Mouse (Mus musculus): Measurements from ENCODE around the gene Gucd1. TPM values are rescaled to one million over a fixed set of nuclear protein-coding genes. Genes with fewer than 3 reads are reported as not detected.

The Gucd1 gene
- polyA plus RNA-seq, 1 experiment, result 49.1 TPM

DNA sequence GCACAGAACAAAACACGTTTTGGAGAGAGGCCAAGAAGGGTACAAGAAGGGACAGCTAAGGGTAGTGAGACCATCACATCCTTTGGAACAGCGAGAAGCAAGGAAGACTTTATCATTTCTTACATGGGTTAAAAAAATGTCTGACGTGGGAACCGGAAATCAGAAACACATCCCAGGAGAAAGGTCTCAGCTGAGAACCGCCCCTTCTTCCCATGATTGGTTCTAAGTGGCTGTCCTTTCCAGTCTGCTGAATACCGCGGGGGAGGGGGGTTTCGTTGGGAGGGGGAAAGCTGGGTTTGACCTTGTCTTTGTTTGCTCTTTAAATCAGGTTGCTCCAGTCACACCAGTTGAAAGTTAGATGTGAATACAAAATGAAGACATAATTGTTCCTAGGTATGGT is 72.7 kb downstream of the Gucd1 start:
- no peak for DNase-seq
- H3K4me3 ChIP-seq (replicated peaks; ENCODE audit: extremely low read depth, low read depth, low read length), result no peak overlapping the region
- H3K4me1 ChIP-seq (ENCODE audit: control insufficient read depth, insufficient read depth, low read length), result no peaks in the 10 kb centered on the region
- 42% methylated on average over 8 of the region's 8 CpGs for WGBS
- TF ChIP-seq CTCF (IDR thresholded peaks at IDR 0.05; ENCODE audit: insufficient read depth, low read length) (no peak), POLR2A (IDR thresholded peaks at IDR 0.05; ENCODE audit: borderline replicate concordance, extremely low read depth, low read depth, low read length) (no peak)

DNA sequence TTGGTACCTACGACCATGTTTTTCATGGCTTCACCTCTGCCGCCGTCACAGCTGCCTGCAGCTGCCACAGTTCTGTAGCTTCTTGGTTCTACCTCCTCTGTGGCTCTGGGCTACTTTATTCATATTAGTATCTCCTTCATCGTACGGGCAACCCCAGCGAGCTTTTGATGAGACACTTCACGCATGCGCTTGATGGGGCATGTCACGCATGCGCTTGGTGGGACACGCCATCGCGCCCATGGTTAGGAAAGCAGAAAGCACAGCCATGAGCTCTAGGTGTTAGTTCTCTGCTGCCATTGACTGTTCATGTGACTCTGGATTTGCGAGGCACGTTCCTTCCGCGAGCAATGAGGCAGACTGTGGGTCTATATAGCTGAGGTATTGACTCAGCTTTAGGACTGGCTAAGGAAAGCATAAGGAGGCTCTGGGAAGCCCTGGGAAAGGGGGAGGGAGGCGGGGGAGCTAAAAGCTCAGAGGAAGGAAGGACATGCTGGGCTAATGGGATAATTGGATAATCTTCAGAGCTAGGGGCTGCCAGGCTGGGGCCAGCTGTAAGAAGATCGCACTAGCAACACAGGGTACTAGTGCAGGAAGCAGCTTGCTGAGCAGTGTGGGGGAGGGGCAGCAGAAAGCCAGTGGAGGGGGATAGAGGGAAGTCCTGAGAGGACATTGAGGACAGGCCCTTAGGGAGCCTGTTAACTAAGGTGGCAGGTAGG is 73.5 kb downstream of the Gucd1 start:
- WGBS, result 80% methylated on average over 19 of the region's 19 CpGs
- no peak for DNase-seq
- Histone ChIP-seq H3K4me3 (replicated peaks; ENCODE audit: extremely low read depth, low read depth, low read length) (no peak overlapping the region), H3K4me1 (ENCODE audit: control insufficient read depth, insufficient read depth, low read length) (no peaks in the 10 kb centered on the region)
- TF ChIP-seq POLR2A (IDR thresholded peaks at IDR 0.05; ENCODE audit: borderline replicate concordance, extremely low read depth, low read depth, low read length) (no peak), CTCF (IDR thresholded peaks at IDR 0.05; ENCODE audit: insufficient read depth, low read length) (no peak)

DNA sequence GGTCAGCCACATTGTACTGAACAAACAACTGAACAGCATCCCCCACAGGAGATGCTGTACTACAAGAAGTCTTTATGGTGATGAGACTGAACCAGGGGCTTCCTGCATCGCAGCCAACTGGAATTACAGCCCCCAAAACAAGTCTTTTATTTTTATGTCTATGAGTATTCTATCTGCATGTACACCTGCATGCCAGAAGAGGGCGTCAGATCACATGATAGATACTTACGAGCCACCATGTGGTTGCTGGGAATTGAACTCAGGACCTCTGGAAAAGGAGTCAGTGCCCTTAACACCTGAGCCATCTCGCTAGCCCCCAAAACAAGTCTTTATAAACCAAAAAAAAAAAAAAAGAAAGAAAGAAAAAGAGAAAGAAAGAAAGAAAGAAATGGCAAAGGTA is 74.8 kb downstream of the Gucd1 start:
- WGBS, result 88% methylated on average over 4 of the region's 4 CpGs

DNA sequence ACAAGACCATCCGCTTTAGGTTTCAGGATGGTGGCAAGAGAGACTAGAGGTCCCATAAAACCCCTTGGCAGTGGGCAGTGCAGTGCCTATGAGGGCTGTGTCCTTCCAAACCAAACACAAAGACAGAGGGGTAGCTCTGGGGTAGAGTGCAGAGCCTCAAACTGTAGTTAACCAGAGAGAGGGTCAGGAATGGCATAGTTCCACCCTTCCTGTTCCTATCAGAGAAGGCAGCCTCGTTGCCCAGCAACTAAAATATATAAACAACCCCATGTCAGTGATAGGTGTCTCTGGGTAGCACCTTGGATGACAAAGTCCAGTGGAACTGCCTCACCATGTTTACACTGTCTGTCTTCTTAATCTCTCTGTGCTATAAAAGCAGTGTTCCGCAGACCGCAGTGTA is 76.0 kb downstream of the Gucd1 start:
- Histone ChIP-seq H3K4me3 (replicated peaks; ENCODE audit: extremely low read depth, low read depth, low read length) (no peak overlapping the region), H3K4me1 (ENCODE audit: control insufficient read depth, insufficient read depth, low read length) (peaks cover 4% of the 10 kb centered on the region; the same call in 1 of the 2 replicates)
- WGBS, result 59% methylated on average over 4 of the region's 4 CpGs
- no peak for DNase-seq
- TF ChIP-seq POLR2A (IDR thresholded peaks at IDR 0.05; ENCODE audit: borderline replicate concordance, extremely low read depth, low read depth, low read length), result no peak
- no peak for TF ChIP-seq CTCF (IDR thresholded peaks at IDR 0.05; ENCODE audit: insufficient read depth, low read length)

More for the DNA sequence above, 74.8 kb downstream of the Gucd1 start:
- Histone ChIP-seq H3K4me1 (ENCODE audit: control insufficient read depth, insufficient read depth, low read length) (peaks cover 4% of the 10 kb centered on the region; the same call in 1 of the 2 replicates), H3K4me3 (replicated peaks; ENCODE audit: extremely low read depth, low read depth, low read length) (no peak overlapping the region)
- no peak for DNase-seq
- TF ChIP-seq CTCF (IDR thresholded peaks at IDR 0.05; ENCODE audit: insufficient read depth, low read length), result no peak

DNA sequence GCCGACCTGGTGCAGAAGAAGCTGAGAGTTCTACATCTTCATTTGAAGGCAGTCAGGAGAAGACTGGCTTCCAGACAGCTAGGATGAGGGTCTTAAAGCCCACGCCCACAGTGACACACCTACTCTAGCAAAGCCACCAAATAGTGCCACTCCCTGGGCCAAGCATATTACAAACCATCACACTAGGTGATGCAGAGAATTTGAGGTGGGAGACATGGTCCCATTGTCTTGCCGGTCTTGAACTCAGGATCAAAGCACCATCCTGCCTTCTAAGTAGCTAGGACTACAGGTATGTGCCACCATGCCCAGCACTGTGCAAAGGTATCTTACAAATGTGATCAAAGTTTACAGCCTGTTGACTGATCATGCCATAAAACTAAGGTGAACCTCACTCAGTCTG is 77.0 kb downstream of the Gucd1 start:
- 95% methylated on average over 3 of the region's 3 CpGs for WGBS
- peaks cover 4% of the 10 kb centered on the region; the same call in 1 of the 2 replicates for H3K4me1 ChIP-seq (ENCODE audit: control insufficient read depth, insufficient read depth, low read length)
- no peak overlapping the region for H3K4me3 ChIP-seq (replicated peaks; ENCODE audit: extremely low read depth, low read depth, low read length)
- TF ChIP-seq POLR2A (IDR thresholded peaks at IDR 0.05; ENCODE audit: borderline replicate concordance, extremely low read depth, low read depth, low read length) (no peak), CTCF (IDR thresholded peaks at IDR 0.05; ENCODE audit: insufficient read depth, low read length) (no peak)
- no peak for DNase-seq

DNA sequence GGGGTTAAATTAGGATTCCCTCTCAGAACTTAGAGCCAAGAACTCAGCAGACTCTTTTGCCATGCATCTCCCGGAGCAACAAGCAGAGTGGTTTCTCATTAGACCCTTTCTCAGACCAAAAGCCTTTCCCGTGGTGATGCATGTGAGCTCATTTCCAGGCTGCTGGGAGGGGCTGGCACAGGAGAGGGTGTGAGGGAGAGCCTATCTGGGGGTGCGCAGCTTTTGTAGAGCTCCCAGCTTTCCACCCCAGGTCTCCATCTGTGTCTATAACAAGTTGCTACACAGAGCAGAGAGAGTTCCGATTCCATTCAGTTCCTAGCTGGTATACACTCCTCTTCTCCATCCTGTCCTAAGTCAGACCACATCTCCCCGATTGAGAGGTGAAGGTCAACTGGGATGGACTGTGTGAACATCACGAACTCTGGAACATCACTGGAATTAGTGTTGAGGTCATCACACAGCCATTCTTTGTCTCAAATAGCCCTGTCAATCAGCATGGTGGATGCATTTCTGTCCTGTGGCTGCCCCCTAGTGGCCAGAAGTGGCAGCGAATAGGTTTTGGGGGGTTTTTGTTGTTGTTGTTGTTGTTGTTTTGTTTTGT is 78.5 kb downstream of the Gucd1 start:
- TF ChIP-seq POLR2A (IDR thresholded peaks at IDR 0.05; ENCODE audit: borderline replicate concordance, extremely low read depth, low read depth, low read length) (no peak), CTCF (IDR thresholded peaks at IDR 0.05; ENCODE audit: insufficient read depth, low read length) (peak; percentile 73)
- DNase-seq, result peak; percentile 46
- Histone ChIP-seq H3K4me1 (ENCODE audit: control insufficient read depth, insufficient read depth, low read length) (peaks cover 4% of the 10 kb centered on the region; the same call in 1 of the 2 replicates), H3K4me3 (replicated peaks; ENCODE audit: extremely low read depth, low read depth, low read length) (no peak overlapping the region)
- 28% methylated on average over 7 of the region's 7 CpGs for WGBS

DNA sequence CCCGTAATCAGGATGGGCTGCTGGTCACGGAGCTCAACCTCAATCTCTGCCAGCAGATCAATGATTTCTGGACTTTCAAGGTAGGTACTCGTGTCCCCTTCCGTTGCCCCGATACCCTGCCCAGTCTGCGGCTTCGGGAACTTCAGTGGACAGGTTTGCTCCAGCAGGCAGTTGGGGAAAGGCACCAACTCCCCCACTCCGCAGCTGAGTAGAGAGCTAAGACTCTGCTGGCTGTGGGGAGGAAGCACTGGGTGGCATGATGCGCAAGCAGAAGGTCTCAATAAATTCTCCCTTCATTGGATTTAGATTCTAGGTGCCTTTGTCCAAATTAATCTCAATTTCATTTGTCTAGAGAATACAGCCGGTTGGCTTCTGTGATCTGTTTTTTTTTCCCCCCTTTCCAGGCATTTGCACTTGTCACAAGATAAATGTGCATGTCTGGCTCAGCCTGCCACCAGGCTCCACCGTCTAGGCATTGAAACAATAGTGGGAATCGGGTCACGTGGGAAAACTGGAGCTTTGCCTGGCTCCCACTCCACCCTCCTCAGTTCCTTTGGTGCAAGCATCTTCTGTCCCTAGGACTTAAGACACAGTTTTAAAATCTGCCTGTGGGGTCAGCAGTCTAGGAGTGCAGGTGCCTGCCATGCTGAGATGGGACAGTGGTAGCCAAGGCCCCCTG is 79.5 kb downstream of the Gucd1 start:
- Histone ChIP-seq H3K4me1 (ENCODE audit: control insufficient read depth, insufficient read depth, low read length) (peaks cover 4% of the 10 kb centered on the region; the same call in 1 of the 2 replicates), H3K4me3 (replicated peaks; ENCODE audit: extremely low read depth, low read depth, low read length) (no peak overlapping the region)
- peak; percentile 55 for DNase-seq
- TF ChIP-seq POLR2A (IDR thresholded peaks at IDR 0.05; ENCODE audit: borderline replicate concordance, extremely low read depth, low read depth, low read length) (no peak), CTCF (IDR thresholded peaks at IDR 0.05; ENCODE audit: insufficient read depth, low read length) (no peak)
- 60% methylated on average over 13 of the region's 13 CpGs for WGBS

DNA sequence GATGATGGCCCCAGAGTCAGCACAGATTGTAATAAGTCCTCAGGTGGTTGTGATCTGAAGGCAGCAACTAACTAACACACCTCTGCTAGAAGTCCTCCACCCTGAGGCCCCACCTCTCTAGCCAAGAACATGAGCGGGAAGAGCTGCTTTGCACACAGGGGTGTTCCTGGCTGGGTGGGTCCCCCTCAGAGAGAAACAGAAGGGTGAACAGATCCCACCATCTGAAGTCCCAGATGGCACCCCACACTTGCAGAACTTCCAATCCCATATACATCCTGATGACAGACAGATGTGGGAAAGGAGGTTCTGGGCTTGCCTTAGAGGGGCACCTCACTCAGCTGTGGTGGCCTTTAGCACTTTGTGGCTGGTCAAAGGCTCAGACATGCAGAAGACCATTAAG is 80.5 kb downstream of the Gucd1 start:
- H3K4me1 ChIP-seq (ENCODE audit: control insufficient read depth, insufficient read depth, low read length), result peaks cover 4% of the 10 kb centered on the region; the same call in 1 of the 2 replicates
- 97% methylated on average over 1 of the region's 1 CpGs for WGBS
- no peak overlapping the region for H3K4me3 ChIP-seq (replicated peaks; ENCODE audit: extremely low read depth, low read depth, low read length)
- TF ChIP-seq CTCF (IDR thresholded peaks at IDR 0.05; ENCODE audit: insufficient read depth, low read length) (no peak), POLR2A (IDR thresholded peaks at IDR 0.05; ENCODE audit: borderline replicate concordance, extremely low read depth, low read depth, low read length) (no peak)
- DNase-seq, result no peak

DNA sequence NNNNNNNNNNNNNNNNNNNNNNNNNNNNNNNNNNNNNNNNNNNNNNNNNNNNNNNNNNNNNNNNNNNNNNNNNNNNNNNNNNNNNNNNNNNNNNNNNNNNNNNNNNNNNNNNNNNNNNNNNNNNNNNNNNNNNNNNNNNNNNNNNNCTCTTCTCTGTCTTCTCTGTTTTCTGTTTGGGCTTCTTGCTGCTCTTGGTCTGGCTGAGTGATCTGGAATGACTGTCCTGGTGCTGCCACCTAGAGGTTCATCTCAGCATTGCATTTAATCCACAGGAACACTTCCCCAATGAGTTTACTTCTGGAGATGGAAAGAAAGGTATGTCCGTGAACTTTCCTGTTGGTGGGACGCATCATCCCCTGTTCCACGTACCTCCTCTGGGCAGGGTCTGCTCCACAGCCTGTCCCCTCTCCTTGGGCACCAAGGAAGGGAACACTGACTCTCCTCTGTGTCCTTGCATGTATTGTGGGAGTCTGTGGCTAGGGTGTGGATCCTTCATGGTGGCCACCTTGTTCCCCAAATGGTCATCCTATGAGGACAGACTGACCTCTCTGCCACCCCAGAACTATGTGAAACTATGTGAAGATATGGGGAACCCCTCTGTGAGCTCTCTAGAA is 81.1 kb downstream of the Gucd1 start:
- TF ChIP-seq POLR2A (IDR thresholded peaks at IDR 0.05; ENCODE audit: borderline replicate concordance, extremely low read depth, low read depth, low read length) (no peak), CTCF (IDR thresholded peaks at IDR 0.05; ENCODE audit: insufficient read depth, low read length) (peak; percentile 72)
- peaks cover 4% of the 10 kb centered on the region; the same call in 1 of the 2 replicates for H3K4me1 ChIP-seq (ENCODE audit: control insufficient read depth, insufficient read depth, low read length)
- peak; percentile 77 for DNase-seq
- H3K4me3 ChIP-seq (replicated peaks; ENCODE audit: extremely low read depth, low read depth, low read length), result no peak overlapping the region
- WGBS, result 5% methylated on average over 3 of the region's 3 CpGs
